Mouse (Mus musculus) limb, embryonic 11.5 days (tissue): ENCODE data around the gene Gyg. TPM values are rescaled to one million over a fixed set of nuclear protein-coding genes. Genes with fewer than 3 reads are reported as not detected.

Experiments
- ATAC-seq: fragments of 200-750 bp; cut with Nextera tagmentation; 2 replicates; pipeline ENCODE4 v1.8.0; 2017; ENCODE audit warnings: low read depth; ENCODE audit not compliant: insufficient number of reproducible peaks, low FRiP score, low TSS enrichment
- DNase-seq: peaks from one replicate; pipeline ENCODE4 v3.0.0-alpha.2; 2015; ENCODE audit warnings: low spot score
- H3K27ac ChIP-seq: fragments of 300-500 bp; sonication (generic); replicated peaks from 2 replicates; pipeline ENCODE4 v1.5.1; 2014; ENCODE audit warnings: low read depth, mild to moderate bottlenecking, low read length
- H3K27me3 ChIP-seq: fragments of 300-500 bp; sonication (generic); 2 replicates; pipeline ENCODE4 v1.6.1; 2014; ENCODE audit warnings: mild to moderate bottlenecking, low read length, mixed read lengths; ENCODE audit not compliant: control insufficient read depth, insufficient read depth
- H3K36me3 ChIP-seq: fragments of 300-500 bp; sonication (generic); 2 replicates; pipeline ENCODE4 v1.6.1; 2014; ENCODE audit warnings: mild to moderate bottlenecking, low read length, moderate library complexity, mixed read lengths; ENCODE audit not compliant: control insufficient read depth, insufficient read depth
- H3K4me1 ChIP-seq: fragments of 300-500 bp; sonication (generic); 2 replicates; pipeline ENCODE4 v1.6.1; 2014; ENCODE audit warnings: low read length, mixed read lengths; ENCODE audit not compliant: control insufficient read depth, insufficient read depth
- H3K4me2 ChIP-seq: fragments of 300-500 bp; sonication (generic); 2 replicates; pipeline ENCODE4 v1.6.1; 2014; ENCODE audit warnings: low read depth, mild to moderate bottlenecking, moderate library complexity; ENCODE audit not compliant: severe bottlenecking
- H3K4me3 ChIP-seq: fragments of 300-500 bp; sonication (generic); 2 replicates; pipeline ENCODE4 v1.5.1; 2014; ENCODE audit warnings: low read depth, low read length
- H3K9ac ChIP-seq: fragments of 300-500 bp; sonication (generic); 2 replicates; pipeline ENCODE4 v1.6.1; 2014; ENCODE audit warnings: mild to moderate bottlenecking, low read length
- H3K9me3 ChIP-seq: fragments of 300-500 bp; sonication (generic); 2 replicates; pipeline ENCODE4 v1.6.1; 2016; ENCODE audit warnings: low read length; ENCODE audit not compliant: control insufficient read depth
- WGBS: fragments of 180-500 bp; shearing (Covaris S2); extraction: QIAGEN DNeasy Blood & Tissue Kit; methylation state at CpG from one replicate; pipeline ENCODE4 v1.1.7; 2014; 5-methylcytosine and 5-hydroxymethylcytosine counted together
- polyA plus RNA-seq: library from polyadenylated mRNA; unstranded; fragments of >200 nt; fragmentation: Nextera tagmentation; extraction: Ambion mirVana; gene quantifications from 2 replicates; pipeline ENCODE4 v1.2.1, GENCODE M21; 2014

Gene Gyg
- polyA plus RNA-seq, 1 experiment from 2014 or later, result 44.9 TPM

GRCm38 (mm10) chr3:20150511-20150910 lies 4.6 kb downstream of the Gyg start:
- Histone ChIP-seq H3K27ac (no peak overlapping the region), H3K4me2 (no peak overlapping the region), H3K9ac (no peak overlapping the region), H3K27me3 (no peaks in the 10 kb centered on the region), H3K36me3 (no peaks in the 10 kb centered on the region), H3K4me3 (no peak overlapping the region), H3K9me3 (no peaks in the 10 kb centered on the region), H3K4me1 (0 out of 2 replicates have a peak, but pooled peaks cover 10% of the 10 kb centered on the region)
- ATAC-seq (no peak), DNase-seq (no peak)
- WGBS, result 90% methylated on average over 2 of the region's 2 CpGs

GRCm38 (mm10) chr3:20147647-20148046 lies 7.5 kb downstream of the Gyg start:
- ATAC-seq (no peak), DNase-seq (no peak)
- WGBS, result 82% methylated on average over 5 of the region's 5 CpGs
- H3K36me3 ChIP-seq, result no peaks in the 10 kb centered on the region
- H3K27me3 ChIP-seq, result no peaks in the 10 kb centered on the region
- H3K9ac ChIP-seq, result no peak overlapping the region
- H3K9me3 ChIP-seq, result no peaks in the 10 kb centered on the region
- H3K4me2 ChIP-seq, result no peak overlapping the region
- H3K27ac ChIP-seq, result no peak overlapping the region
- H3K4me3 ChIP-seq, result no peak overlapping the region
- 0 out of 2 replicates have a peak, but pooled peaks cover 9% of the 10 kb centered on the region for H3K4me1 ChIP-seq

- H3K27ac ChIP-seq, result no peak overlapping the region
- no peak overlapping the region for H3K4me2 ChIP-seq
- ATAC-seq, result peak; percentile 66; the same call in 1 of the 2 replicates
These were observed 8.2 kb downstream of the Gyg start for GRCm38 (mm10) chr3:20146884-20147395.

GRCm38 (mm10) chr3:20145696-20146113 lies 9.4 kb downstream of the Gyg start:
- Histone ChIP-seq H3K27me3 (no peaks in the 10 kb centered on the region), H3K27ac (no peak overlapping the region), H3K4me1 (peaks cover 15% of the 10 kb centered on the region), H3K36me3 (no peaks in the 10 kb centered on the region), H3K4me2 (no peak overlapping the region), H3K9ac (no peak overlapping the region), H3K9me3 (no peaks in the 10 kb centered on the region), H3K4me3 (no peak overlapping the region)
- ATAC-seq, result no peak
- WGBS, result 26% methylated on average over 1 of the region's 1 CpGs
- peak; percentile 26 for DNase-seq

More at GRCm38 (mm10) chr3:20146884-20147395, 8.2 kb downstream of the Gyg start:
- peak; percentile 35 for DNase-seq
- no peaks in the 10 kb centered on the region for H3K27me3 ChIP-seq
- H3K4me1 ChIP-seq, result 0 out of 2 replicates have a peak, but pooled peaks cover 9% of the 10 kb centered on the region
- H3K36me3 ChIP-seq, result no peaks in the 10 kb centered on the region
- H3K9ac ChIP-seq, result no peak overlapping the region
- no peaks in the 10 kb centered on the region for H3K9me3 ChIP-seq
- no peak overlapping the region for H3K4me3 ChIP-seq
- 55% methylated on average over 7 of the region's 7 CpGs for WGBS

GRCm38 (mm10) chr3:20144401-20144800 lies 10.7 kb downstream of the Gyg start:
- Histone ChIP-seq H3K9ac (no peak overlapping the region), H3K27me3 (no peaks in the 10 kb centered on the region), H3K4me2 (no peak overlapping the region), H3K4me3 (no peak overlapping the region), H3K9me3 (no peaks in the 10 kb centered on the region), H3K27ac (no peak overlapping the region), H3K36me3 (no peaks in the 10 kb centered on the region), H3K4me1 (peaks cover 15% of the 10 kb centered on the region)
- no peak; the same call in 1 of the 2 replicates for ATAC-seq
- no peak for DNase-seq
- WGBS, result 17% methylated on average over 2 of the region's 2 CpGs

- no peaks in the 10 kb centered on the region for H3K9me3 ChIP-seq
- H3K4me1 ChIP-seq, result peaks cover 15% of the 10 kb centered on the region
- ATAC-seq (no peak), DNase-seq (no peak)
- H3K4me3 ChIP-seq, result no peak overlapping the region
- H3K9ac ChIP-seq, result no peak overlapping the region
- H3K27ac ChIP-seq, result no peak overlapping the region
- H3K36me3 ChIP-seq, result no peaks in the 10 kb centered on the region
- no peak overlapping the region for H3K4me2 ChIP-seq
- no peaks in the 10 kb centered on the region for H3K27me3 ChIP-seq
- 71% methylated on average over 3 of the region's 3 CpGs for WGBS
These were observed 11.4 kb downstream of the Gyg start for GRCm38 (mm10) chr3:20143726-20144125.

GRCm38 (mm10) chr3:20142576-20142975 lies 12.5 kb downstream of the Gyg start:
- ATAC-seq, result no peak
- no peaks in the 10 kb centered on the region for H3K27me3 ChIP-seq
- H3K4me2 ChIP-seq, result no peak overlapping the region
- H3K4me3 ChIP-seq, result no peak overlapping the region
- 33% methylated on average over 3 of the region's 3 CpGs for WGBS
- no peaks in the 10 kb centered on the region for H3K36me3 ChIP-seq
- no peak for DNase-seq
- no peak overlapping the region for H3K27ac ChIP-seq
- peaks cover 14% of the 10 kb centered on the region for H3K4me1 ChIP-seq
- H3K9ac ChIP-seq, result no peak overlapping the region
- H3K9me3 ChIP-seq, result no peaks in the 10 kb centered on the region

GRCm38 (mm10) chr3:20142101-20142500 lies 13.0 kb downstream of the Gyg start:
- Histone ChIP-seq H3K4me1 (peaks cover 13% of the 10 kb centered on the region), H3K4me3 (no peak overlapping the region), H3K27me3 (no peaks in the 10 kb centered on the region), H3K9me3 (no peaks in the 10 kb centered on the region), H3K4me2 (no peak overlapping the region), H3K27ac (no peak overlapping the region), H3K9ac (no peak overlapping the region), H3K36me3 (no peaks in the 10 kb centered on the region)
- no peak for DNase-seq
- ATAC-seq, result no peak
- 64% methylated on average over 2 of the region's 2 CpGs for WGBS

- no peak overlapping the region for H3K4me2 ChIP-seq
- 0 out of 2 replicates have a peak, but pooled peaks have one; percentile 63 for ATAC-seq
- H3K36me3 ChIP-seq, result no peaks in the 10 kb centered on the region
- DNase-seq, result peak; percentile 77
- 0 out of 2 replicates have a peak overlapping the region, but pooled peaks have one; percentile 26 for H3K27ac ChIP-seq
- H3K4me1 ChIP-seq, result peaks cover 10% of the 10 kb centered on the region
- H3K9me3 ChIP-seq, result no peaks in the 10 kb centered on the region
- no peak overlapping the region for H3K9ac ChIP-seq
- no peaks in the 10 kb centered on the region for H3K27me3 ChIP-seq
- 0% methylated on average over 1 of the region's 1 CpGs for WGBS
- no peak overlapping the region for H3K4me3 ChIP-seq
These were observed 13.4 kb downstream of the Gyg start for GRCm38 (mm10) chr3:20141679-20142078.
